Mouse (Mus musculus): ENCODE data around the gene Tnnt3. TPM values are rescaled to one million over a fixed set of nuclear protein-coding genes. Genes with fewer than 3 reads are reported as not detected.

Gene Tnnt3
- polyA plus RNA-seq, 1 experiment from 2014 or later, result 5.2 TPM

GRCm38 (mm10) chr7:142506501-142506900 lies 7.9 kb downstream of the Tnnt3 start:
- no peak for DNase-seq (ENCODE audit: low spot score)

DNA sequence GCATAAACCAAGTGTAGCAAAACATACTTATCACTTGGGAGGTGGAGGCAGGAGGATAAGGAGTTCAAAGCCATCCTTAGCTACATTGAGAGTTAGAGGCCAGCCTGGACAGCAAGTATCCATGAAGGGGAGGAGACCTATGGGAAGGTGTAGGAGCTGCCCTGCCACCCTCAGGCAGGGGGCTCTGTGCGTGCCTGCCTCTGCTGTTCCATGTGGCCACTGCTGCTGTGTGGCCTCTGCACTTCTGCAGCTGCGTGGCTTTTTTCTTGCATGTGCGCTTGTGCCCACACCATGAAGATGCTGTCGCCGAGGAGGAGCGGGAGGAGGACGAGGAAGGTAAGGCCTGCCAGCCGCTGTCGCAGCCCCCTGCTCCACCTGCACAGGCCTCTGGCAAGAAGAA lies 8.8 kb downstream of the Tnnt3 start:
- DNase-seq (ENCODE audit: low spot score), result no peak

DNA sequence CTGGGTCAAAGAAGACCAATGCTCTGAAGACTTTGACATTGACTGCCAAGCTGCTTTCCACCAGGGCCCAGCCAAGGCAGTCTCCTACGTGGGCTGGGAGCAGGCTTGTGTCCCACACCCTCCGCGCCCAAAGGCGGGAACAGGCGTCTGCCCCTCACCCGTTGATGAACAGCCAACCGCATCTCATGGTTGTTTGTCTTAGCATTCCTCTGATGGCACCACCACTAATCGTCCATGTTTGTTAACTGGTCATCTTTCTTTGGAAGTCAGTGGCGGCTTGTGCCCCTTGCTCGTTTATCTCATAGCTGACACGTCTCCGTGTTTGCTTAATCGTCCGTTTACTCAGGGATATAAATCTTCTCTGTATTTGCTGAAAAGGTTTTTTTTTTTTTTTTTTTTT lies 10.9 kb downstream of the Tnnt3 start:
- DNase-seq (ENCODE audit: low spot score), result no peak

DNA sequence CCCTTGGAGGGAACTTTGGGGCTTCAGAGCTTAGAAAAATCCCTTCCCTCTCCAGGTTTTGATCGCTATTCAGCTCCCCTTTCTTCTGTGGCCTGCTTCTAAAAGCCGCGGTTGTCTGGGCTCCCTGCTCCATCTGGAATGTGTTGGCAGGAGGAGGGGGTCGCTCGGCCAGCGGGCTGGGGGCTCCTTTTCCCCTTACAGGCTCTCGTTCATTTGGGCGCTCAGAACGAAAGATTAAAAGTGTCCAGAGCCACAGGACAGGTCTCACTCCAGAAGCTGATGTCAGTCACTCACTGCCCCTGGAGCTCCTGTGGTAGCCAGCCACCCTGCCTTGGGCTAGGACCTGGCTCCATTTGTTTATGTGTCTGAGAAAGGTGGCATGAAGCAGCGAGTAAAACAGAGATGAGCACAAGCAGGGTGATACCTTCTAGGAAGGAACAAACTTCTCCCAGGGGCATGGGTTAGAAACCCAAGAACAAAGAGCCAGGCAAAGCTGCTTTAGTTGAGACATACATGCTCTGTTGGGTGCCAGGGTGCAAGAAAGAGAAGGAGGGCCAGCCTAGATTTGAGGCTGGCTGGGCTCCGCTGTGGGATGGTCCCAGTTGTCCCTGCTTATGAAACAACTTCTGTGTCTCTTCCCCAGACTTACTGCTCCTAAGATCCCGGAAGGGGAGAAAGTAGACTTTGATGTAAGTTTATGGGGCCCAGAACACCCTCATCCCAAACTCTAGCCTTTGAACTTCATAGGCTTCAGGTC lies 11.6 kb downstream of the Tnnt3 start:
- no peak for DNase-seq (ENCODE audit: low spot score)

DNA sequence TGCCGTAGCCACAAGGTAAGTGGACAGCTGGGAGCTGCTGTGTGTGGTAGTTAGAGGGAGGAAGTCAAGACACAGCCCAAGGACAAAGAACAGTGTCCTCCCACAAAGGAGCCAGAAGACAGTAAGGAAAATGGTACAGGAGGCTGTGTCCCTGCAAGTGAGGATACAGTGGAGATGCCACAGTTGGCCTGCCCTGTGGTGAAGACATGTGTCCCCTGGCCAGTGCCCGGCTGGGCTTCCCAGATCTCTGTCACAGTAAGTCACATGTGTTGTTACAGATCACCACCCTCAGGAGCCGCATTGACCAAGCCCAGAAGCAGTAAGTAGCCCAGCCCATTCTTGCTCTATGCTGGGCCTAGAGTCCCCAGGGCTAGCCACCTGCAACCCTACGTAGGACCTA lies 15.4 kb downstream of the Tnnt3 start:
- no peak for DNase-seq (ENCODE audit: low spot score)

- DNase-seq (ENCODE audit: low spot score), result no peak
Measured at GRCm38 (mm10) chr7:142516221-142516978, 17.8 kb downstream of the Tnnt3 start.

- no peak for DNase-seq (ENCODE audit: low spot score)
Measured at GRCm38 (mm10) chr7:142517531-142517930, 18.9 kb downstream of the Tnnt3 start.

DNA sequence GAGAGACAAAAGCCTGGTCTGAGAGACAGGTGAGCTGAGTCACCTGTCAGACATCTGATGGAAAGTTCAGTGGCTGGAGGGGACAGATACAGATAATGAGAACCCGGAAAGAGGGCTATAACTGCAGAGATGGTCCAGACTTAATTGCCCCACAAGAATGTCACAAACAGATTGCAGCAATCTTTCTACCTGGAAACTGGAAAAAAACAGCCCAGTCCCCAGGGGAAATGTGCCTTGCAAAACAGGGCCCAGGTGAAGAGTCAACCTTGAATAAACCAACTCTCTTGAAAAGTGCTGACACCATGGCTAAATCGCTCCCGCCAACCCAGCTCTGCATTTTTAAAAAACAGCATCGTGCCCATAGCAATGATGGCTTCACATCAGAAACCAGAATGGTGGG lies 21.7 kb downstream of the Tnnt3 start:
- no peak for DNase-seq (ENCODE audit: low spot score)

GRCm38 (mm10) chr7:142522352-142522751 lies 23.7 kb downstream of the Tnnt3 start:
- no peak for DNase-seq (ENCODE audit: low spot score)

GRCm38 (mm10) chr7:142523200-142523990 lies 24.8 kb downstream of the Tnnt3 start:
- no peak for DNase-seq (ENCODE audit: low spot score)

GRCm38 (mm10) chr7:142525342-142526178 lies 26.9 kb downstream of the Tnnt3 start:
- no peak for DNase-seq (ENCODE audit: low spot score)

DNA sequence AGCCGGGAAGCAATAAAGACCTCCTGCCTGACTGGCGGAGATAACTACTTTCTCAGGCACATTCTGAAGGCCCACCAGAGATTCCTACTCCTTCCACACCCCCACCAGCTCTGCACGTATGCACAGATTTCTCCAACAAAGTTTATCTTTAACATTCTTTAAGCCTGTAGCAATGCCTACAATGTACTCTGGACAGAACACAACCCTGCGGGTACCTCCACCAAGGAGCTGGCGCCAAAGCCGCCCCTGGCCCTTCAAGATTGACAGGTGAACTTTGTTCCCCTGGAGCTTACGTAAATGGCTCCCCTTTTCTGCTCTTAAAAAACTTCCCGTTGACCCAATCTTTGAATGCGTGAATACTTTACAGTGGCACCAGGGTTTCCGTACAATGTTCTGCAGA lies 30.7 kb downstream of the Tnnt3 start:
- no peak for DNase-seq (ENCODE audit: low spot score)

DNA sequence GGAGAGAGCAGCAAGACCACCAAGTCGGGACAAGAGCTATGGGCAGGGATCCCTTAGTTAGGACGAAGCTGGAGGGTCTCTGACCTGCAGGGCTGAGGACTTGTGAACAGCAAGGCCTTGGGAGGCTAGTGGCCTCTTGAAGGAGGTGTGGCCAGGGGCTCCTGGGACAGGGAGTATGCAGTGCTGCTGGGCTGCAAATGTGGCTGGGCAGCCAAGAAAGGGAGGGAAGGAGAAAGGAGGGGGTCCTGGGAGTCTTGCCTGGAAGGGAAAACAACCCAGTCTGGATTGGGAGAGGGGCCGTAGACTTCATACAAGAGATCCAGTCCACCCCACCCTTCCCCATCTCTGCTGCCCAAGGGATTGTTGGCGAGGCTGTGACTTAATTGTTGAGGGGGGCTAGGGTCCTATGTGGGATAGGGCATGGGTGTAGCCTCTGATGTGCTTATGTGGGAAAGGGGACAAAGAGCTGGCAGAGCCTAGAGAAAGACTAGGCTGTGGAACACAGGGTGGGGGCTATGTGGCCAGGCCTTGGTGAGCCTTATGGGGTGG lies 33.4 kb downstream of the Tnnt3 start:
- DNase-seq (ENCODE audit: low spot score), result no peak

DNA sequence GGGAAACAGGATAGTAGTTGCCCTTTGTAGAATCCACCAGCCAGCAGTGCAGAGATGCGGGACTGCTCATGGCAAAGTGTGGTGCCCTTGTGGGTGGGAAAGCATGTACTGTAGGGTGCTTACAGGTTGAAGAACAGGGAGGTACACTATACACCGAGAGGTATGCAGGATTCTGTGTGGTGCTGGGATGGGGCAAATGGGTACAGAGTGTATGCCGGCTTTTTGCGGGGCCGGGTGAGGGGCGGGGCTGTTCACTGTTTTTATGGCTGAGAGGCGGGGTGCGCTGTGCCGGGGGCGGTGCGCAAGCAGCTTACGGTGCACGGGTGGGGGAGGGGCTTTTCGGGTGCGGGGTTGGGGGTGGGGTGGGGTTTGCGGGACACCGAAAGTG lies 34.0 kb downstream of the Tnnt3 start, which contains the start of gene Mrpl23:
Gene Mrpl23, plus strand, starts transcription at position 16 of the 388 bp plus-strand sequence.
- no peak for DNase-seq (ENCODE audit: low spot score)

GRCm38 (mm10) chr7:142533059-142533855 lies 34.6 kb downstream of the Tnnt3 start:
- DNase-seq (ENCODE audit: low spot score), result peak; percentile 90

GRCm38 (mm10) chr7:142535116-142535515 lies 36.5 kb downstream of the Tnnt3 start:
- no peak for DNase-seq (ENCODE audit: low spot score)

- no peak for DNase-seq (ENCODE audit: low spot score)
Measured at GRCm38 (mm10) chr7:142535832-142536231, 37.2 kb downstream of the Tnnt3 start.

GRCm38 (mm10) chr7:142537181-142537580 lies 38.5 kb downstream of the Tnnt3 start:
- no peak for DNase-seq (ENCODE audit: low spot score)

GRCm38 (mm10) chr7:142537879-142538278 lies 39.2 kb downstream of the Tnnt3 start:
- peak; percentile 81 for DNase-seq (ENCODE audit: low spot score)

DNA sequence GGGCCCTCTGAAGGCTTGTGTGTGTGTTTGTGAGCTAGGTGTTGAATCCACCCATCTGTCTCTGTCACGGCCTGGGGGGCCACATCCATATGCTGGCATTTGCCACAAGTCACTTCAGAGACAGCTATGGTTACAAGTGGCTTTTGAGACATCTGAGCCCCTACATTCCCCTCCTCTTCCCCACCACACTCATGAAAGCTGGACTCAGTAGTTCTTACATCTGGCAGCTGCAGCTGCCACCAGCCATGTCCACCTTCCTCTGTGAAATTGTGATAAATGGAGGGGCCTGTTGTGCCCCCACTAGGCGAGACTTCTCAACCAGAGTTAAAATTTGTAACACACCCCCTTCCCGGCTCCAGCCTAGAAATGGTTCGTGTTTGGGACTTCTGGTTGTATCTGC lies 39.7 kb downstream of the Tnnt3 start:
- no peak for DNase-seq (ENCODE audit: low spot score)

Data from thymus, postnatal 0 days (tissue).